Mouse (Mus musculus) Muller cell, postnatal 12 days (primary cell): ENCODE results near the gene Rnf186.

Experiments used
- DNase-seq: peaks from one replicate; pipeline ENCODE4 v3.0.0-alpha.2; 2015; ENCODE audit errors: inconsistent ontology term

The Rnf186 gene

DNA sequence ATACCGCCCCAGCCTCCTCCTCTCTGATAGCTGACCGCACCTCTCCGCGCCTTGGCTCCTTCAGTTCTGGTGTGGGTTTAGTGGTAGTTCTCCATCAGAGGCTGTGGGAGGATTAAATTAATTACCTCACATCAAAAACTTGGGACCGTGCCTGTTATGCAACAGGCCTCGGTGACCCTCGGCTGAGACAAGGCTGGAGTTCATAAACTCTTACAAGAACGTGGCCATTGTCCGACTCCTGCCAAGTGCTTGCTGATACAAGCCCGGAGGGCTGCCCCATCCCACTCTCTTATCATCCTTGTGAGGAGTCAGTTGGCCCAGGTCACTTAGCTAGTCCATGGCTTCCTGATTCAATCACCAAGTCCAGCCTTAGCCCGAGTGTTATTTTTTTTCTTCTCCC lies 46.4 kb downstream of the Rnf186 start:
- DNase-seq = no peak

- no peak for DNase-seq
Measured at GRCm38 (mm10) chr4:139014793-139015192, 47.9 kb downstream of the Rnf186 start.
